Mouse (Mus musculus) spleen, embryonic (tissue): ENCODE data around the gene Bmp2k.

ENCODE experiments used
- CTCF ChIA-PET: fragments of 350-600 bp; sonication (Branson Sonifier 250); formaldehyde crosslinking; loops from one replicate; lab custom pipeline; 2022; lab: Charles Lee

The Bmp2k gene

GRCm38 (mm10) chr5:97089426-97089825, 91.9 kb downstream of the Bmp2k start:
- CTCF ChIA-PET = no interaction called here

- CTCF ChIA-PET = interaction anchor here (0.5 kb wide), 1 partner anchor 482 kb away, joined by 3 read pairs; no protein-coding TSS in a partner anchor
Measured at GRCm38 (mm10) chr5:97090034-97090784, 92.7 kb downstream of the Bmp2k start.

- CTCF ChIA-PET = no interaction called here
Measured at GRCm38 (mm10) chr5:97092970-97093369, 95.5 kb downstream of the Bmp2k start.

GRCm38 (mm10) chr5:97095335-97095734, 97.8 kb downstream of the Bmp2k start:
- CTCF ChIA-PET = no interaction called here

- CTCF ChIA-PET = interaction anchor here (0.5 kb wide), 1 partner anchor 70 kb away, joined by 3 read pairs; no protein-coding TSS in a partner anchor
Measured at GRCm38 (mm10) chr5:97097631-97098041, 100.1 kb downstream of the Bmp2k start.

GRCm38 (mm10) chr5:97099954-97100353, 102.5 kb downstream of the Bmp2k start:
- CTCF ChIA-PET = no interaction called here

GRCm38 (mm10) chr5:97108333-97108732, 110.8 kb downstream of the Bmp2k start:
- CTCF ChIA-PET = no interaction called here

- CTCF ChIA-PET = interaction anchor here (0.6 kb wide), 1 partner anchor 533 kb away, joined by 3 read pairs; no protein-coding TSS in a partner anchor
Measured at GRCm38 (mm10) chr5:97110133-97110532, 112.6 kb downstream of the Bmp2k start.

GRCm38 (mm10) chr5:97110697-97111096, 113.2 kb downstream of the Bmp2k start:
- CTCF ChIA-PET = interaction anchor here (0.6 kb wide), 1 partner anchor 532 kb away, joined by 3 read pairs; no protein-coding TSS in a partner anchor

GRCm38 (mm10) chr5:97111207-97111910, 113.9 kb downstream of the Bmp2k start, which contains the start of gene Paqr3:
Gene Paqr3, minus strand, starts transcription at chr5:97111596.
- CTCF ChIA-PET = no interaction called here

- CTCF ChIA-PET = no interaction called here
Measured at GRCm38 (mm10) chr5:97124977-97125376, 127.5 kb downstream of the Bmp2k start.

- CTCF ChIA-PET = interaction anchor here (1.2 kb wide), 1 partner anchor 1074 kb away, joined by 3 read pairs; no protein-coding TSS in a partner anchor
Measured at GRCm38 (mm10) chr5:97125459-97125970, 128.0 kb downstream of the Bmp2k start.

- CTCF ChIA-PET = interaction anchor here (1.2 kb wide), 1 partner anchor 1073 kb away, joined by 3 read pairs; no protein-coding TSS in a partner anchor
Measured at GRCm38 (mm10) chr5:97126005-97126404, 128.5 kb downstream of the Bmp2k start.

GRCm38 (mm10) chr5:97127284-97127683, 129.8 kb downstream of the Bmp2k start:
- CTCF ChIA-PET = no interaction called here

GRCm38 (mm10) chr5:97128242-97129226, 131.0 kb downstream of the Bmp2k start:
- CTCF ChIA-PET = interaction anchor here (0.6 kb wide), 1 partner anchor 293 kb away, joined by 5 read pairs; no protein-coding TSS in a partner anchor

GRCm38 (mm10) chr5:97129589-97129988, 132.1 kb downstream of the Bmp2k start:
- CTCF ChIA-PET = no interaction called here

GRCm38 (mm10) chr5:97135331-97135730, 137.8 kb downstream of the Bmp2k start:
- CTCF ChIA-PET = no interaction called here
